Mouse (Mus musculus): ENCODE results near the gene Rph3a. TPM values are rescaled to one million over a fixed set of nuclear protein-coding genes. Genes with fewer than 3 reads are reported as not detected.
A peak's percentile ranks its signal among the peaks of the same experiment; 100 is the strongest.
"Not testable (repeated sequence)": the region's sequence is repeated elsewhere in the genome, so short reads cannot be mapped to it uniquely, and the experiment has no call there.

Gene Rph3a
- total and polyA plus RNA-seq, 2 experiments = not detected

GRCm38 (mm10) chr5:120938586-120938985 lies 71.3 kb downstream of the Rph3a start:
- Histone ChIP-seq H3K9ac (ENCODE audit: low read depth, low read length) (no peak overlapping the region), H3K79me2 (ENCODE audit: control insufficient read depth, insufficient read depth, low read length) (no peaks in the 10 kb centered on the region), H3K4me1 (ENCODE audit: control insufficient read depth, insufficient read depth, low read length) (no peaks in the 10 kb centered on the region), H3K36me3 (ENCODE audit: control insufficient read depth, insufficient read depth, low read length) (no peaks in the 10 kb centered on the region), H3K4me3 (ENCODE audit: insufficient read depth, low read depth, low read length) (no peak overlapping the region), H3K27me3 (ENCODE audit: control insufficient read depth, insufficient read depth, low read length) (no peaks in the 10 kb centered on the region), H3K27ac (replicated peaks; ENCODE audit: insufficient read depth, low read depth, low read length) (no peak overlapping the region)
- WGBS = 39% methylated on average over 8 of the region's 8 CpGs
- TF ChIP-seq POLR2A (IDR thresholded peaks at IDR 0.05; ENCODE audit: extremely low read depth, insufficient read depth, low read length) (no peak), CTCF (IDR thresholded peaks at IDR 0.05; ENCODE audit: low read depth, low read length) (no peak)
- no peak for DNase-seq (ENCODE audit: extremely low read depth, low read depth, low spot score)

GRCm38 (mm10) chr5:120937841-120938240 lies 72.1 kb downstream of the Rph3a start:
- no peaks in the 10 kb centered on the region for H3K4me1 ChIP-seq (ENCODE audit: control insufficient read depth, insufficient read depth, low read length)
- 84% methylated on average over 4 of the region's 4 CpGs for WGBS
- no peaks in the 10 kb centered on the region for H3K27me3 ChIP-seq (ENCODE audit: control insufficient read depth, insufficient read depth, low read length)
- H3K79me2 ChIP-seq (ENCODE audit: control insufficient read depth, insufficient read depth, low read length) = no peaks in the 10 kb centered on the region
- no peak overlapping the region for H3K4me3 ChIP-seq (ENCODE audit: insufficient read depth, low read depth, low read length)
- no peak for DNase-seq (ENCODE audit: extremely low read depth, low read depth, low spot score)
- no peak overlapping the region for H3K27ac ChIP-seq (replicated peaks; ENCODE audit: insufficient read depth, low read depth, low read length)
- H3K9ac ChIP-seq (ENCODE audit: low read depth, low read length) = no peak overlapping the region
- no peak for TF ChIP-seq CTCF (IDR thresholded peaks at IDR 0.05; ENCODE audit: low read depth, low read length)
- TF ChIP-seq POLR2A (IDR thresholded peaks at IDR 0.05; ENCODE audit: extremely low read depth, insufficient read depth, low read length) = no peak
- no peaks in the 10 kb centered on the region for H3K36me3 ChIP-seq (ENCODE audit: control insufficient read depth, insufficient read depth, low read length)

- no peaks in the 10 kb centered on the region for H3K36me3 ChIP-seq (ENCODE audit: control insufficient read depth, insufficient read depth, low read length)
- H3K27me3 ChIP-seq (ENCODE audit: control insufficient read depth, insufficient read depth, low read length) = 0 out of 2 replicates have a peak, but pooled peaks cover 3% of the 10 kb centered on the region
- 38% methylated on average over 5 of the region's 5 CpGs for WGBS
- no peak for TF ChIP-seq CTCF (IDR thresholded peaks at IDR 0.05; ENCODE audit: low read depth, low read length)
- no peaks in the 10 kb centered on the region for H3K4me1 ChIP-seq (ENCODE audit: control insufficient read depth, insufficient read depth, low read length)
- no peaks in the 10 kb centered on the region for H3K79me2 ChIP-seq (ENCODE audit: control insufficient read depth, insufficient read depth, low read length)
- no peak for DNase-seq (ENCODE audit: extremely low read depth, low read depth, low spot score)
- no peak overlapping the region for H3K9ac ChIP-seq (ENCODE audit: low read depth, low read length)
- H3K4me3 ChIP-seq (ENCODE audit: insufficient read depth, low read depth, low read length) = no peak overlapping the region
- no peak overlapping the region for H3K27ac ChIP-seq (replicated peaks; ENCODE audit: insufficient read depth, low read depth, low read length)
Observed at GRCm38 (mm10) chr5:120933966-120934365, 75.9 kb downstream of the Rph3a start.

- H3K27ac ChIP-seq (replicated peaks; ENCODE audit: insufficient read depth, low read depth, low read length) = no peak overlapping the region
- no peaks in the 10 kb centered on the region for H3K36me3 ChIP-seq (ENCODE audit: control insufficient read depth, insufficient read depth, low read length)
- H3K9ac ChIP-seq (ENCODE audit: low read depth, low read length) = no peak overlapping the region
- 0 out of 2 replicates have a peak, but pooled peaks cover 3% of the 10 kb centered on the region for H3K27me3 ChIP-seq (ENCODE audit: control insufficient read depth, insufficient read depth, low read length)
- H3K79me2 ChIP-seq (ENCODE audit: control insufficient read depth, insufficient read depth, low read length) = no peaks in the 10 kb centered on the region
- 7% methylated on average over 1 of the region's 1 CpGs for WGBS
- H3K4me3 ChIP-seq (ENCODE audit: insufficient read depth, low read depth, low read length) = no peak overlapping the region
- DNase-seq (ENCODE audit: extremely low read depth, low read depth, low spot score) = no peak
- no peak for TF ChIP-seq POLR2A (IDR thresholded peaks at IDR 0.05; ENCODE audit: extremely low read depth, insufficient read depth, low read length)
- peak; percentile 35; the same call in 1 of the 2 replicates for TF ChIP-seq CTCF (IDR thresholded peaks at IDR 0.05; ENCODE audit: low read depth, low read length)
- H3K4me1 ChIP-seq (ENCODE audit: control insufficient read depth, insufficient read depth, low read length) = no peaks in the 10 kb centered on the region
Observed at GRCm38 (mm10) chr5:120927036-120927435, 82.9 kb downstream of the Rph3a start.

- not testable (repeated sequence) for H3K9ac ChIP-seq (ENCODE audit: low read depth, low read length); DNase-seq (ENCODE audit: extremely low read depth, low read depth, low spot score); H3K4me1 ChIP-seq (ENCODE audit: control insufficient read depth, insufficient read depth, low read length); H3K36me3 ChIP-seq (ENCODE audit: control insufficient read depth, insufficient read depth, low read length); H3K4me3 ChIP-seq (ENCODE audit: insufficient read depth, low read depth, low read length); H3K27ac ChIP-seq (replicated peaks; ENCODE audit: insufficient read depth, low read depth, low read length); H3K27me3 ChIP-seq (ENCODE audit: control insufficient read depth, insufficient read depth, low read length); H3K79me2 ChIP-seq (ENCODE audit: control insufficient read depth, insufficient read depth, low read length)
- 37% methylated on average over 2 of the region's 2 CpGs for WGBS
Observed at GRCm38 (mm10) chr5:120926311-120926710, 83.6 kb downstream of the Rph3a start.

- not testable (repeated sequence) for H3K79me2 ChIP-seq (ENCODE audit: control insufficient read depth, insufficient read depth, low read length); H3K27ac ChIP-seq (replicated peaks; ENCODE audit: insufficient read depth, low read depth, low read length); H3K4me1 ChIP-seq (ENCODE audit: control insufficient read depth, insufficient read depth, low read length); DNase-seq (ENCODE audit: extremely low read depth, low read depth, low spot score); H3K27me3 ChIP-seq (ENCODE audit: control insufficient read depth, insufficient read depth, low read length); H3K36me3 ChIP-seq (ENCODE audit: control insufficient read depth, insufficient read depth, low read length); H3K9ac ChIP-seq (ENCODE audit: low read depth, low read length); H3K4me3 ChIP-seq (ENCODE audit: insufficient read depth, low read depth, low read length)
- WGBS = 85% methylated on average over 4 of the region's 4 CpGs
Observed at GRCm38 (mm10) chr5:120924520-120924919, 85.4 kb downstream of the Rph3a start.

Data from liver, adult 2 months (tissue).